Mouse (Mus musculus) hindbrain, embryonic 16.5 days (tissue): ENCODE results near the gene Mrm3. TPM values are rescaled to one million over a fixed set of nuclear protein-coding genes. Genes with fewer than 3 reads are reported as not detected.
"Not testable (repeated sequence)": the region's sequence is repeated elsewhere in the genome, so short reads cannot be mapped to it uniquely, and the experiment has no call there.

Experiments used
- ATAC-seq: fragments of 200-750 bp; cut with Nextera tagmentation; 2 replicates; pipeline ENCODE4 v1.8.0; 2017; ENCODE audit warnings: moderate TSS enrichment, moderate library complexity
- H3K27ac ChIP-seq: fragments of 300-500 bp; sonication (generic); 2 replicates; pipeline ENCODE4 v1.5.1; 2014; ENCODE audit warnings: low read depth, mild to moderate bottlenecking, control low read depth, low read length, moderate library complexity
- H3K27me3 ChIP-seq: fragments of 300-500 bp; sonication (generic); replicated peaks from 2 replicates; pipeline ENCODE4 v1.6.1; 2014; ENCODE audit warnings: low read length; ENCODE audit not compliant: control insufficient read depth, insufficient read depth
- H3K36me3 ChIP-seq: fragments of 300-500 bp; sonication (generic); 2 replicates; pipeline ENCODE4 v1.6.1; 2014; ENCODE audit warnings: mild to moderate bottlenecking, low read length, moderate library complexity, mixed read lengths; ENCODE audit not compliant: control insufficient read depth, insufficient read depth
- H3K4me1 ChIP-seq: fragments of 300-500 bp; sonication (generic); 2 replicates; pipeline ENCODE4 v1.6.1; 2014; ENCODE audit warnings: low read depth, low read length; ENCODE audit not compliant: control insufficient read depth, insufficient read depth
- H3K4me2 ChIP-seq: fragments of 300-500 bp; sonication (generic); 2 replicates; pipeline ENCODE4 v1.6.1; 2014; ENCODE audit warnings: mild to moderate bottlenecking, low read length, control low read depth, moderate library complexity
- H3K4me3 ChIP-seq: fragments of 300-500 bp; sonication (generic); 2 replicates; pipeline ENCODE4 v1.5.1; 2014; ENCODE audit warnings: mild to moderate bottlenecking, low read length, control low read depth, moderate library complexity
- H3K9ac ChIP-seq: fragments of 300-500 bp; sonication (generic); 2 replicates; pipeline ENCODE4 v1.6.1; 2014; ENCODE audit warnings: low read depth, mild to moderate bottlenecking, control low read depth, low read length, moderate library complexity
- H3K9me3 ChIP-seq: fragments of 300-500 bp; sonication (generic); 2 replicates; pipeline ENCODE4 v1.6.1; 2014; ENCODE audit warnings: mild to moderate bottlenecking, low read length, moderate library complexity; ENCODE audit not compliant: control insufficient read depth
- WGBS: fragments of 180-500 bp; shearing (Covaris S2); extraction: QIAGEN DNeasy Blood & Tissue Kit; methylation state at CpG from one replicate; pipeline ENCODE4 v1.1.7; 2014; 5-methylcytosine and 5-hydroxymethylcytosine counted together
- polyA plus RNA-seq: library from polyadenylated mRNA; unstranded; fragments of >200 nt; fragmentation: Nextera tagmentation; extraction: Ambion mirVana; gene quantifications from 2 replicates; pipeline ENCODE4 v1.2.1, GENCODE M21; 2015

Gene Mrm3
- 25.7 and 26.1 TPM in 2 replicates for polyA plus RNA-seq

DNA sequence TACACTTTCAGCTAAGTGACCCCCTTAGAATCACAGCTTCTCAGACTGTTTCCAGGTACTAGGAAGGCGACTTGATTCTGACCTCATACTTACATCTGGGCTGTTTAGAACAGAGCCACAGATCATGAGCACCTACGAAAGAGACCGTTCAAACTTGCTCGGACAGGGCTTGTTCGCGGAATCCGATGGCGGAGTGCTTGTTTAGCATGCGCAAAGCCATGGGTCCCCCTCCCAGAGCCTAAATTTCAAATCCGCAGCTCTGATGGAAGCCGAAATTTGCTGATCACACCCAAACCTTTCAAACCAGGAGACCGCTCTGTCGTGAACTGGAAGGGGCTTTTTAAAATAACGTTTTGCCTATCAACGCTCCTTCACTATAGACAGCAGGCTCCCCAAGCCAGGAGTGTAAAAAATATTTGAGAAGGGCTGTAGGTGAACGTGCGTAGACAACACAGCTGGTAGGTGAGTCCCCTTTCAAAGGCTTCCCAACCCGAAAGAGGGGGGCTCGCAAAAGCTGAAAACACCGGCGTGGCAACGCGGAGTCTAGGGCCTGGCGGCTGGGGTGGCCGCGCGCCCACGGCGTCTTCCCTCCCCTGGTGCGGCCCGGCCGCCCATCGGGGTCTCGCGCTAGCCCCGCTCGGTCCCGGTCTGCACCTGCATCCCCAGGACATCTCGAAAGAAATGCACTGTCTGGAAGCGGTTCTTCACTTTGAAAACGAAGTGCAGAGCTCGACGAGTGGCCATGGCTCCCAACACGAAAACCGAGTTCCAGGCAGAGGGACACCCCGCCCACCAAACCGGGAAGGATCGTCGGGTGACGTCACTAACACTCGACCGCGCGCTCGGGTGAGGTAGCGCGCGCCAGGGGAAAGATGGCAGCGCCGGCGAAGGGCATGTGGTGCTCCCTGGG lies at the start of gene Mrm3, which contains the start of gene Glod4:
Mrm3 (plus strand) TSS at position 815 of the 910 bp plus-strand sequence.
Glod4 (minus strand) TSS at position 825 of the 910 bp plus-strand sequence.
- H3K4me1 ChIP-seq: peaks cover 24% of the 10 kb centered on the region
- peak; percentile 93 for ATAC-seq
- no peaks in the 10 kb centered on the region for H3K27me3 ChIP-seq
- H3K4me2 ChIP-seq: peak within 1 kb of the TSS; percentile 96
- peaks cover 3% of the 10 kb centered on the region; the same call in 1 of the 2 replicates for H3K36me3 ChIP-seq
- H3K9ac ChIP-seq: peak within 1 kb of the TSS; percentile 93
- H3K4me3 ChIP-seq: peak within 1 kb of the TSS; percentile 51
- peak within 1 kb of the TSS; percentile 90 for H3K27ac ChIP-seq
- WGBS: under 1% methylated on average over 57 of the region's 61 CpGs
- H3K9me3 ChIP-seq: no peaks in the 10 kb centered on the region

DNA sequence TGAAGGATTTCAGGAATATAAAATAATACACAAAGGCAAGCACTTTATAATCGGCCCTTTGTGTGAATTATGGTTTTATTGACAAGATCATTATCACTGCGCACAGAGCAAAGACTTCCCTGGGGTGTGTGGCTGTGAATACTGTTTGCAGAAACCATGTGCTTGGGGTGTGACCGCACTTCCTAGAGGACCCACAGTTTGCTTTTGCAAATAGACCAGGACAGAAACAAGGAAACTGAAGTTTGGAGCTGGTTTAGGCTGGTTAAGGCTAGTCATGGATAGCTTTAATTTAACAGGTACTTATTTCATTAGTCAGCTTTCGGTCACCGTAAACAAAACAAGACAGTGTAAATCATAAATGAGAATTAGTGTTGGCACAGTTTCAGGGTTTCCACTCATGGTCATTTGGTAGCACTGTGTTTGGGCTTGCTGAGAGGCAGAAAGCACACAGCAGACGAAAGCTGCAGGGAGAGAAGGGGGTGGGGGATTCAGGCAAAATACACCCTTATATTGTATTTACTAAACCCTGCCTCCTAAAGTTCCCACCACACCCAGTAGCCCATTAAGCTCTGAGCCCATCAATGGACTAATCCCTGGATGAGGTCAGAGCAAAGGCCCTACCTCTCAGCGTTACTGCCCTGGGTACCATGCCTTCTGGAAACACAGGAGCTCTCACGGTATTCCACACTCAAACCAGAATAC lies 47.1 kb upstream of the Mrm3 start:
- Histone ChIP-seq H3K9me3 (no peaks in the 10 kb centered on the region), H3K4me3 (no peak overlapping the region), H3K36me3 (no peaks in the 10 kb centered on the region), H3K4me2 (no peak overlapping the region), H3K4me1 (peaks cover 2% of the 10 kb centered on the region), H3K27ac (no peak overlapping the region), H3K9ac (no peak overlapping the region), H3K27me3 (no peaks in the 10 kb centered on the region)
- ATAC-seq: no peak
- 59% methylated on average over 8 of the region's 8 CpGs for WGBS

DNA sequence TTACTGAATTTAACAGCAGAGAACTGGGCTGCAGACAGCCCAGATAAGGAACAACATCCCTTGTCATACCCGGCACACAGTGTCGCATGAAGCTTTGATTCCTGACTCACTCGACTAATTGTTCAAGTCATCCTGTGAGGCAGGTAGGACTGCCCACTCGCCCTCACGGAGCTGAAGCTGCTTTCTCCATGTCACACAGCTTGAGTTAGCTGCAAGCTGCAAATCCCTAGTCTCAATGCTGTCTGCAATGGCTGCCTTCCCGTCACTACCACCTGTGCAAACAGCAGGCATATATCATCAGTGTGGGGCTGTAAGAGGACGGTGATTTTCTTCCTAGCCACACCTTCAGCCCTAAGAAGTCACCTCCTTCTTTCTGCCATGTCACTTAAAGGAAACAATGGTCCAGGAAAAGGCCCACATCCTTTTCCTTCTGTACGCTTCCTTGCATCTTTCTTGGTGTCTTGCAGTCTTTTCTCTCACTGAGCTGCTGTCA lies 46.5 kb upstream of the Mrm3 start:
- no peaks in the 10 kb centered on the region for H3K27me3 ChIP-seq
- no peak overlapping the region for H3K9ac ChIP-seq
- H3K4me1 ChIP-seq: peaks cover 4% of the 10 kb centered on the region
- no peak overlapping the region for H3K4me2 ChIP-seq
- H3K9me3 ChIP-seq: no peaks in the 10 kb centered on the region
- H3K4me3 ChIP-seq: no peak overlapping the region
- no peak overlapping the region for H3K27ac ChIP-seq
- ATAC-seq: no peak
- H3K36me3 ChIP-seq: no peaks in the 10 kb centered on the region
- WGBS: 64% methylated on average over 8 of the region's 8 CpGs

- Histone ChIP-seq H3K36me3 (peaks cover 5% of the 10 kb centered on the region), H3K9ac (peak overlapping the region; percentile 97), H3K4me2 (peak overlapping the region; percentile 82), H3K27ac (peak overlapping the region; percentile 89), H3K4me3 (peak overlapping the region; percentile 98), H3K4me1 (peaks cover 16% of the 10 kb centered on the region), H3K9me3 (no peaks in the 10 kb centered on the region), H3K27me3 (no peaks in the 10 kb centered on the region)
- ATAC-seq: peak; percentile 98
- WGBS: under 1% methylated on average over 76 of the region's 90 CpGs
These were observed 41.5 kb upstream of the Mrm3 start for GRCm38 (mm10) chr11:76201761-76202674.

GRCm38 (mm10) chr11:76206793-76207192 lies 36.7 kb upstream of the Mrm3 start:
- no peak overlapping the region for H3K9ac ChIP-seq
- ATAC-seq: no peak
- WGBS: 84% methylated on average over 5 of the region's 5 CpGs

DNA sequence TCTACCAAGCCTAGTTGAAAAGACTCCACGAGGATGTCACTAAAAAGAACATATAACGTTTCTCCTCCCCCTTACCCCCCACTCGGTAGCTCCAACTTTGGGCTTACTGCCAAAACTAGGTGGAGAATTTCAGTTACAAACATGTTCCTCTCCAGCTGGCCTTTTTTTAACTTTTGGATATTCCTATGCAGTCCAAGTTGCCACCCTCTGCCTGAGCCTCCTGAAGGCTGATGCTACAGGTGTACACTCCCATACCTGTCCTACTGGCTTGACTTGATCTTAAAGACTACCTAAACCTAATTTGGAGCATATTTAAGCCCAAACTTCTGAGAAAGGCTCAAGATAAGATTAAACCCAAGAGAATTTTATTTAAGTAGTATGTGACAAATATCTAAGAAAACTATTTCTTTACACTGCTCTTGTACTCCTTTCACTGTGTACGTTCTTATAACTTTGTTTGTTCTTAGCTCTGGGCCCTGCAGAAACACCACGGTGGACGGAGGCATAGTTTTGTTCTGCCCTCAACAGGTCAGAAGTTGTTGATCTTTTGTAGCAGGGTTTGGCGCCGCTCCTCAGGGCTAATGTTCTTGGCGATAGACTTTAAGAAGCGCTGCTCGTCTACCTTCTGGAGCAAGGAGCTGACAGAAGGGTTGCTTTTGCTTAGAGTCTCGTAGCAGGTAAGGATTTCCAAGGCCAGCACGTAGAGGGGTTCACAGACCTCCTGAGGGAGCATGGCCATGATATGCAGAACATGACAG lies 33.1 kb upstream of the Mrm3 start:
- Histone ChIP-seq H3K27me3 (no peaks in the 10 kb centered on the region), H3K4me1 (no peaks in the 10 kb centered on the region), H3K27ac (no peak overlapping the region), H3K4me2 (no peak overlapping the region), H3K4me3 (no peak overlapping the region), H3K36me3 (peaks cover 27% of the 10 kb centered on the region), H3K9ac (no peak overlapping the region), H3K9me3 (no peaks in the 10 kb centered on the region)
- no peak for ATAC-seq
- WGBS: 90% methylated on average over 13 of the region's 13 CpGs

More at GRCm38 (mm10) chr11:76206793-76207192, 36.7 kb upstream of the Mrm3 start:
- H3K27ac ChIP-seq: no peak overlapping the region
- H3K4me1 ChIP-seq: peaks cover 13% of the 10 kb centered on the region
- no peak overlapping the region for H3K4me3 ChIP-seq
- no peak overlapping the region for H3K4me2 ChIP-seq
- no peaks in the 10 kb centered on the region for H3K27me3 ChIP-seq
- peaks cover 19% of the 10 kb centered on the region for H3K36me3 ChIP-seq
- no peaks in the 10 kb centered on the region for H3K9me3 ChIP-seq

DNA sequence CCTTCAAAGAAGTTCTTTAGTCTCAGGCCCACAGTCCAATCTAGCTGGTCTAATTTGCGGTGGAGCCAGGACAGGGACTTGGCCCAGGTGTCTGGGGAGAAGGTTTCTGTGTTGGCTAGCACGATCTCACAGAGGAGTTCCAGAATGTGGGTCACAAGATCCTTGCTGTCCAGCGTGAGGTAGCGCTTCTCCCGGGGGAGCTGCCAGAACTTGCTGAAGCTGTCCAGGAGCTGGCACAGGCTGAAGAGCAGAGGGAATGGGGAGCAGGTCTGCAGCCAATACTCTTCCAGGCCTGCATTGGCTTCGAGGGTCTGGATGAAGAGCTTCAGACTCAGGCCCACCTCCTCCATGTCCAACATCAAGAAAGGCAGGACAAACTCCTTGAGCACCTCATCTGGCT lies 31.9 kb upstream of the Mrm3 start:
- H3K36me3 ChIP-seq: peaks cover 26% of the 10 kb centered on the region
- H3K9me3 ChIP-seq, H3K4me1 ChIP-seq, H3K27ac ChIP-seq, ATAC-seq, H3K4me2 ChIP-seq, H3K9ac ChIP-seq, H3K27me3 ChIP-seq, H3K4me3 ChIP-seq: not testable (repeated sequence)
- 100% methylated on average over 5 of the region's 6 CpGs for WGBS

GRCm38 (mm10) chr11:76213841-76214240 lies 29.7 kb upstream of the Mrm3 start:
- Histone ChIP-seq H3K4me3 (no peak overlapping the region), H3K4me2 (no peak overlapping the region), H3K27ac (no peak overlapping the region), H3K4me1 (peaks cover 8% of the 10 kb centered on the region), H3K27me3 (no peaks in the 10 kb centered on the region), H3K9me3 (no peaks in the 10 kb centered on the region), H3K9ac (no peak overlapping the region), H3K36me3 (peaks cover 10% of the 10 kb centered on the region; the same call in 1 of the 2 replicates)
- ATAC-seq: no peak
- 15% methylated on average over 5 of the region's 5 CpGs for WGBS
